Mouse (Mus musculus) erythroblast, embryonic 14.5 days (primary cell): Measurements from ENCODE around the gene Adora3.
"Not testable (repeated sequence)": the region's sequence is repeated elsewhere in the genome, so short reads cannot be mapped to it uniquely, and the experiment has no call there.

Experiments
- GATA1 ChIP-seq: IDR thresholded peaks from 2 replicates; pipeline ENCODE4 v1.6.1; 2012; ENCODE audit warnings: low read length, inconsistent platforms, mixed read lengths
- TAL1 ChIP-seq: IDR thresholded peaks from 3 replicates; pipeline ENCODE4 v1.6.1; 2012; ENCODE audit warnings: low read length, inconsistent platforms, mixed read lengths

DNA sequence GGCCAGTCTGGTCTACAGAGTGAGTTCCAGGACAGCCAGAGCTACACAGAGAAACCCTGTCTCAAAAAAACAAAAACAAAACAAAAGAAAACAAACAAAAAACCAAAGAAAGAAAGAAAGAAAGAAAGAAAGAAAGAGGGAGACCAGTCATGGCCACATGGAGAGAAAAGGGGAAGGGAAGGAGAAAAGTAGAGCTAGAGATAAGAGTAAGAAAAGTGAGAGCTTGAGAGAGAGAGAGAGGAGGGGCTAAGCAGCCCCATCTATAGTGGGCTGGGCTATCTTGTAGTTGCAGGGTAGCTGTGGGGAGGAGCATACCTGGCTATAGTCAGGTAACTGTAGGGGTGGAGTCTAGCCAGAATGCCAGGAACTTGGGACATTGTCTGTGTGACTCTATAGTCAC lies 50.1 kb downstream of the Adora3 start:
- TF ChIP-seq GATA1, TAL1: not testable (repeated sequence)
